Mouse (Mus musculus) heart, adult 8-10 months (tissue): ENCODE results near the gene Snx8. TPM values are rescaled to one million over a fixed set of nuclear protein-coding genes. Genes with fewer than 3 reads are reported as not detected.
A peak's percentile ranks its signal among the peaks of the same experiment; 100 is the strongest.
"Not testable (repeated sequence)": the region's sequence is repeated elsewhere in the genome, so short reads cannot be mapped to it uniquely, and the experiment has no call there.

ENCODE experiments used
- DNase-seq: peaks from one replicate; pipeline ENCODE4 v3.0.0; 2022; ENCODE audit warnings: low spot score
- total RNA-seq, 4 experiments: library from RNA; stranded (reverse); gene quantifications; 2 replicates each; pipeline ENCODE4 v1.2.4; 2022

Snx8 gene
- total RNA-seq, 4 experiments from 2014 or later, result 17.1 to 18.4 (median 18.1) TPM

- no peak for DNase-seq
Observed at GRCm38 (mm10) chr5:140384462-140384861, 4.6 kb downstream of the Snx8 start.

GRCm38 (mm10) chr5:140383559-140383958 is 5.5 kb downstream of the Snx8 start:
- no peak for DNase-seq

- no peak for DNase-seq
Observed at GRCm38 (mm10) chr5:140382688-140383087, 6.4 kb downstream of the Snx8 start.

GRCm38 (mm10) chr5:140381156-140381555 is 7.9 kb downstream of the Snx8 start:
- DNase-seq, result no peak

- DNase-seq, result no peak
Observed at GRCm38 (mm10) chr5:140379299-140379698, 9.8 kb downstream of the Snx8 start.

- DNase-seq, result no peak
Observed at GRCm38 (mm10) chr5:140378121-140378853, 10.8 kb downstream of the Snx8 start.

- DNase-seq, result no peak
Observed at GRCm38 (mm10) chr5:140375249-140375829, 13.7 kb downstream of the Snx8 start.

- no peak for DNase-seq
Observed at GRCm38 (mm10) chr5:140374226-140374625, 14.8 kb downstream of the Snx8 start.

GRCm38 (mm10) chr5:140373711-140374110 is 15.4 kb downstream of the Snx8 start:
- no peak for DNase-seq

- DNase-seq, result no peak
Observed at GRCm38 (mm10) chr5:140371671-140372070, 17.4 kb downstream of the Snx8 start.

GRCm38 (mm10) chr5:140370446-140371254 is 18.4 kb downstream of the Snx8 start:
- DNase-seq, result peak; percentile 40

- no peak for DNase-seq
Observed at GRCm38 (mm10) chr5:140369466-140369865, 19.6 kb downstream of the Snx8 start.

- no peak for DNase-seq
Observed at GRCm38 (mm10) chr5:140368926-140369325, 20.1 kb downstream of the Snx8 start.

- DNase-seq, result not testable (repeated sequence)
Observed at GRCm38 (mm10) chr5:140368126-140368525, 20.9 kb downstream of the Snx8 start.

GRCm38 (mm10) chr5:140364415-140364814 is 24.6 kb downstream of the Snx8 start:
- no peak for DNase-seq

GRCm38 (mm10) chr5:140359930-140360674 is 29.0 kb downstream of the Snx8 start:
- no peak for DNase-seq

GRCm38 (mm10) chr5:140357466-140357865 is 31.6 kb downstream of the Snx8 start:
- no peak for DNase-seq

- no peak for DNase-seq
Observed at GRCm38 (mm10) chr5:140355934-140356333, 33.1 kb downstream of the Snx8 start.

GRCm38 (mm10) chr5:140352352-140352751 is 36.7 kb downstream of the Snx8 start:
- no peak for DNase-seq

- no peak for DNase-seq
Observed at GRCm38 (mm10) chr5:140350731-140351497, 38.1 kb downstream of the Snx8 start.

GRCm38 (mm10) chr5:140349882-140350281 is 39.2 kb downstream of the Snx8 start:
- DNase-seq, result no peak
